Mouse (Mus musculus) cerebellum, adult 11 months (tissue): ENCODE results near the gene Uts2b.
"Not testable (repeated sequence)": the region's sequence is repeated elsewhere in the genome, so short reads cannot be mapped to it uniquely, and the experiment has no call there.

Source experiments
- DNase-seq: peaks from one replicate; pipeline ENCODE4 v3.0.0; 2022

Uts2b gene

DNA sequence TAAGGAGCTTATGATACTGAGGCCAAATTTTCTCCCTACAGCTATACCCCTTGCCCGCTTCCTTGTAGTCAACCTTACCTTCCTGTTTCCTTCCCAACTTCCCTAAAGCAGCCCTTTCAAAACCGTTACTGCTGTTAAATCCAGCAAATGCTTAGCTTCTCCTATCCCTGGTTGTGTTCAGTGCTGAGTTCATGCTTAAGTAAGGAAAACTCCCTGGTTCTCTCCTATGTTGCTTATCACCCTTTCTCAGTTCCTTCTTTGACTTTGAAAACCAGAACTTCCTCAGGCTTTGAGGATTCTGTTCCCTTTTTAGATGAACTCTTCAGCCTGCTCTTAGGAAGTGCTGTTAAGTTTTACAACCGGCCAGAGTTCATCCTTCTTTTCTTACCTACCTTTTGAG, 4.1 kb upstream of the Uts2b start:
- DNase-seq, result no peak

DNA sequence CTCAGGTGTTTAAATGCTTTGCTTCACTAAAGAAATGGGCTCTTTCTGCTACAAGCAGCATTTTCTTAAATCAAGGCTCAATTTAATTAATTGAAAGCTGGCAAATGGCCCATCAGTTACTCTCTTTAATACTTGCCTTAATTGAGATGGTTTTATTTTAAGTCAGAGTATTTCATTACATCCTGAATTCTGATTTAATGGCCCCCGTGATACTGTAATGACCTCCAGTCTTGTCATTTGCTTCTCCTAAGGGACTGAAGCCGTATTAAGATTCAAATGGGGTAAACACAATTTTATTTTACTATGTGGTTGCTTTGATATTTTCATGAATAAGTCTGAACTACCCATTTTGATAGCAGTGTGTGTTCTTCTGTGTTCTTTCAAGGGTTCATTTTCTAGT, 661 bp upstream of the Uts2b start:
- no peak for DNase-seq

DNA sequence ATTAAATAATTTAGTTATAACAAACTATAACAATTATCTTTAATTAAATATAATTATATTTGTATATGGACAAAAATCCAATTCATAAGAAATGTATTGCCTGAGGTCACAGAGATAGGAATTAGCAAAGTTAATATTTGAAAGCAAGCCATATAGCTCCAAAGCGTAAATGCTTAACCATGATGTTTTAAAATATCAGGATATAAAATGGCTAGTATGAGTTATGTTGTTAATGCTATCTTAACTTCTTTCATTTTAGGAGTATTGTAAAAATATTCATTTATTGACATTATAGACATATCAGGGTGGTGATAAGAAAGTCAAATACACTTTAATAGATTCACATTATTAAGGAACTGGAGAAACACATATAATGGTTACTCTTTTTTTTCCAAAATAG, 10.0 kb downstream of the Uts2b start:
- DNase-seq, result no peak

DNA sequence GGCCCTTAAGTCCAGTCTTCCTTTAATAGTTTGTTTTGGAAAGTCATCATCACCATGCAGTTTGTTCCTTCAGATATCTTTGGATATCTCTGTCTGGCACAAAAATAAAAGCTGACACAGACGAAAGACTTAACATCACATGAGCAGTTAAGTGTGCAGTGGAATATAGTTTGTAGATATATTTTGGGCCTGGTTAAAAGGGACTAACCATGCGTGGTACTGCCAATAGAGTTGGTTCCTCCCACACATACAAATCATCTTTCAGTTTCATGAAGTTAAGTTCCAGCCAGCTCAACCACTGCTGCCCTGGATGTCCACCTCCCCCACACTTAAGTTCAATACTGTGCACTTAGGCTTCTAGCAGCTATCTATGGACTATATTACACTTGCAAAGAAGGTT, 15.6 kb downstream of the Uts2b start:
- DNase-seq, result no peak

DNA sequence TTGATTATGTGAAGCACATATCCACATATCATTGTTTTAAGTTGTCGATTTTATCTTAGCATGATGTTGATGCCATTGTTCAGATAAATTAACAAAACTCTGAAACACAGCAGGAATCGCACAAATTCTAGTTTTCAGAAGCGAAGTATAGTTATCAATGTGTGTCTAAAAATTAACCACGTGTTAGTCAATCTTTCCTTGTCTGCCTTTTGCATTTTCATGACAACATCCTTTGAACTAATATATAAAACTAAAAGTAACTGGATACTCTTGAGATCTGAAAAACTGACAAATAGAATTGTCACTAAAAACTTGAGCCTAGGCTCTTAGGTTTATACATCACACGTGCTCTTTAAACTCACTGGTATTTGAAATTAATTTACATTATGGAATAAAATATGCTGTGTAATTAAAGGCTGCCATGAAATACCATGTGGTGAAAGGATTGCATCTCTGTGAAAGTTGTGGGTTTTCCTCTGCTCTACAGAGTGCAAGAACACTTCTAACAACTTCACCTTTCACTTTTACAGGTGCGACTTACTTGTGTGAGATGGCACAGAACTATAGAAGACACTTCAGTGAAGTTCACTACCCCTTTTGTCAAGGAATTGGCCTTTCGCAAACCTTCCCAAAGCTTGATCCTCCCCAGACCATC, 20.0 kb downstream of the Uts2b start:
- no peak for DNase-seq

DNA sequence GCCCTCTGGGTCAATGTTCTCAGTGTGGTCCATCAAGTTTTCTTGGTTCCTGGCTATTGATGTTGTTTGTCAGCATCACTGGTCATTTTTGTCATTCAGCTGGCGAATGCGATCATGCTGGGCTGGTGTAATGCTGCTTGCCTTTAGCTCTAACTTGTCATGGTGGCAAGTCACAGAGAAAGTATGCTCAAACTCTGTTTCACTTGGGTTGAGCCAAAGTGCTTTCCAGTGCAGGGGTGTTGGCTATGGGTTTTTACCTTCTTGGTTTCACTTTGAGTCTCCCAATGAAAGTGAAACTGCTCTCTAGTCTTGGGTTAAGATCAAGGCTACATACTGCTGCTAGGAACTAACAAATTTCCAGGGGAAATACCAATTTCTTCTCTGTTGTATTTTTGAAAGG, 20.8 kb downstream of the Uts2b start:
- no peak for DNase-seq

DNA sequence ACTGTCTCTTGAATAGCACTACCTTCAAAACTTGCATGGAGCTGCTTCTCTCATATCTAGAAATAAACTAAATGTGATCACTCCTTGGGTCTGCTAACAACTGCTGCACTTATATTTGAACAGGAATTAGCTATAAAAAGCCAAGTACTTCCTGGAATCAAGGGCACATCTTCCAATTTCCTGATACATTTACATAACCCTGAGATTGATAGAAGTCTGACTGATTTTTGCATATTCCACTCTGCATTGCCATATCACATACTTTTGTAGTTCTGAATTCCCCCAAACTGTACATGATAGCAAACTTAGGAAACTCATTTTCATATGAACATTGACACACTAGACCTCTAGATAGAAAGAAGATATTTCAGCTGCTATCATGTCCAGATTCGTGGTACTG, 21.7 kb downstream of the Uts2b start:
- DNase-seq, result no peak

DNA sequence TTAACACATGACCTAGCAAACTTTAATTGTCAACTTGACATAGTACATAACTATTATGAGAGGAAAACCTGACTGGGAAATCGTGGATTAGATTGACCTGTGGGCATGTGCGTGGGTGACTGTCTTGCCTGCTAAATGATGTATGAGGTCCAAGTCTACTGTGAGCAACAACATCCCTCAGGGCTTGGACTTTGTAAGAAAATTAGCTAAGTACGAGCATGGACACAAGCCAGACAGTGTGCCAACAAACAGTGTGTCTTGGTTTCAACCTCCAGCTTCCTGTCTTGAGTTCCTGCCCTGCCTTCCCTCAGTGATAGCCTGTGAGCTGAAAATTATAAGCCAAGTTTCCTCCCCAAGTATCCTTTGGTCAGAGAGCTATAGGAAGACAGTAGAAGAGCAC, 22.5 kb downstream of the Uts2b start:
- DNase-seq, result no peak

DNA sequence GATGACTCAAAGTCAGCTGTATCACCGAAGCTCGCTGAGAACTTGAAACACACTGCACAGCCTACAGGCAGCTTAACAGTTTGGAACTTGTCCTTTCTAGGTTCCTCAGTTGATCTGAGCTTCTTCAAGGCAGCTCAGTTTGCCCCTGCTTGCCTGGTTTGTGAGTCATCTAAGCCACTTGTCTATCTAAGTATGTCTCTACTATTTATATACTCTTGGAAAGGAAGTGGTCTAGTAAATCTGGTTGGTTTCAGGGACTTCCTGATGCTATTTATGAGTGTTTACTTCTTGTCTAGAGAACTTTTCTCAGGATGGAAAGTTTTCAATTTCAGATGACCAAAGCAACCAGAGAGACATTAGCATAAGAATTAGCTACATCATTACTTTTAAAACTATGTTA, 43.6 kb downstream of the Uts2b start:
- DNase-seq, result no peak

DNA sequence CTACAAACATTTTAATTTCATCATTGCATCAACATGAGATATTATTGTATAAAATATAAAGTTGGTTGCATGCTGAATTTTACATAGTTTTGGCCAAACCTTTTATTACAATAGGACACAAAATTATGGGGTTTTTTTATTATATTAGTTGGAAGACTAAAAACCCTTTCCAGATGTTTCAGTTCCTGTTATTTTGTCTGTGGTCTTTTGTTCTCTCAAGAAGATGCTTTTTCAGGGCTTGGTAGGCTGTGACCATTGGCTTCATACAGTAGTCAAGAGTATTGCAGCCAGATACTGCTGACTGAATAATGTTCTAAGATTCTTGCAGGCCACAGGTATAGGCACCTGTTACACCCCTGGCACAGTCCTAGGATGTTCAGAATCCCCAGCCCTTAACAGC, 48.0 kb downstream of the Uts2b start:
- DNase-seq, result no peak

DNA sequence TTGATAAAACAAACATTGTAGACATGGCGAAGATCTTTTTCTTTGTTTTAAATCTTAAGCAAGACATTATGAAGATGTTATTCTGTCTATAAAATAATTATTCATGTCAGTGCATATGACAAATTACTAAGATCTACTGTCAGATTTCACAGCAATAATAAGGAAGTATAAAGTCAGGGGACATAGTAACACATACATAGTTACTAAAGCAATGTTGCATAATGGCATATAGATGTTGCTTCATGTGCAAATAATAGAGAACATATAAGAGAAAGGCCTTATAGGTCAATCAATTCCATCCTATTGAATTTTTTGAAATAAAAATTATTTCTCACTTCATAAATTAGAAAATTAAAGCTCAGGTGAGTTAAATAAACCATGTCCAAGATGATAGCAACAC, 50.9 kb downstream of the Uts2b start:
- no peak for DNase-seq

DNA sequence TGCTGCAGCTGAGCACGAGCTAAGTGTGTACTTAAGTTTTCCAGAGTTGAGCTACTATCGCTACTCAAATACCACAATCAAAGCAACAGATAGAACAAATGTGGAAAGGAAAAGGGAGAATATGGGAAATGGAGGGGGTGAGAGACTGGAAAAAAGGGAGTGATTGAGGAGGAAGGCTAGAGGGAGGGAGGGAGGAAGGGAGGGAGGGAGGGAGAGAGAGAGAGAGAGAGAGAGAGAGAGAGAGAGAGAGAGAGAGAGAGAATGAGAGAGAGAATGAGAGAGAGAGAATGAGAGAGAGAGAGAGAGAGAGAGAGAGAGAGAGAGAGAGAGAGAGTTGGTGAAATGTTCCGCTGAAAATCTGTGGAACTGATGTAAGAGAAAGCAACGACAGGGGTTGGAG, 62.9 kb downstream of the Uts2b start, which contains the start of gene Ostn:
TSS of gene Ostn (plus strand) at position 301 of the 400 bp plus-strand sequence.
- DNase-seq, result not testable (repeated sequence)
